Mouse (Mus musculus) spleen, adult 2 months (tissue): ENCODE data around the gene Hivep3.

Experiments
- CTCF ChIP-seq: fragments of 200-500 bp; IDR thresholded peaks from 2 replicates; pipeline ENCODE4 v1.5.1; 2011; ENCODE audit warnings: mild to moderate bottlenecking, inconsistent platforms; ENCODE audit not compliant: insufficient read depth, insufficient read length, insufficient replicate concordance; ENCODE audit errors: extremely low read depth
- POLR2A ChIP-seq: fragments of 200-500 bp; IDR thresholded peaks from 2 replicates; pipeline ENCODE4 v1.6.1; 2011; ENCODE audit warnings: low read depth, low read length, inconsistent platforms

DNA sequence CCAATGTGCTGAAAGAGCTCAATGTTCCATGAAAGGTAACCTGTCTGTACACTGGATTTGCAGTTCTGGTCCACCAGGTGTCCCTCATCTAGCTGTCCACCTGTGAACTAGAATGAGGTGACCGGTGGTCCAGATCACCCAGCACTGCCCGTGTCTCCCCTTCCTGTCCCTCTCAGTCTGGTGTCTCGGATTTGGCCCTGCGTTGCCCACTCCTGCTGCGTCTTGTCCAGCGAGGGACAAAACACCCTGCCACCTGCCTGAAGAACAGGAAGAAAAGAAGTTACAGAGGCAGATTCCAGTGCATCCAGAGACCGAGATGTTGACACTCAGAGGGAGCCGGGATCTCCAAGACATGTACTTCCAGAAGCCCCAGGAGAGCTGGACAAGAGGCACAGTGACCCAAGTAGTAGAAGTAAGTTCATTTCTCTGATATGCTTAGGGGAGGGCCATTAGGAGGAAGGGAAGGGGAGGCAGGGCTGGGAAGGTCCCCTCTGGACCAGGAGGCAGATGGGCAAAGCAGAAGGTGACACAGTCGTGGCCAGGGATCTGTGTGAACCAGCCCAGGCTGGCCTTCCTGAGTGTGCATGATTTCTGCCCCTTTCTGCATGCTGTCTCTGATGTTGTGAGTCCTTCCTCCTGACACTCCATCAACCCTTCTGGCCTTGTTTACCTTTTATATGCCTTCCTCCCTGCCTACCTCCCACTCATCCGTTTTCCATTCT, 138.4 kb downstream of the Hivep3 start:
- TF ChIP-seq CTCF (no peak), POLR2A (no peak)
